Mouse (Mus musculus): Measurements from ENCODE around the gene Fyn.

DNA sequence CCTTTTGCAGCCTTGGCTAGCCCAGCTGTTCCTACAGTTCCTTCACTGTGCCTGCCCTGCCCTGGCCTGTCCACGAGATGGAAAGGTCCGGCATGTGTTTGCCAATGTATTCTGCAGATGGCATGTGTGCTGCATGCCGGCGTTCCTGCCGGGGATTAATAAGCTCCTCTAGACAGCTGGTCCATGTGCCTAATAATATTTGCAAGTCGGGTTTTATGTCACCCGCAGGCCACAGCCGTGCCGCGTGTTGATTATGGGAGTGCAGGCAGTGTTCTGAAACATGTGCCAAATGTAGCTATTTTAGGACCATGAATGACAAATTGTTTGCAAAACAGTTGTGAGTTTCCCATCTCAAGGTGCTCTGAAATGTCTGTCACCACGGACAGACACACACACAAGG is 167.6 kb downstream of the Fyn start:
- no peak for TF ChIP-seq CTCF (IDR thresholded peaks at IDR 0.05; ENCODE audit: low read depth, low read length)
- no peak for TF ChIP-seq POLR2A (IDR thresholded peaks at IDR 0.05; ENCODE audit: borderline replicate concordance, low read depth, low read length)

Measured in bone marrow macrophage, adult 2 months (primary cell).